Comparison of ENCODE assay signal across 15 mouse cellular contexts in genomic region chr17:29441562-29441961, GRCm38 (mm10). TPM values are rescaled to one million over a fixed set of nuclear protein-coding genes. Genes with fewer than 3 reads are reported as not detected.
DNase-seq lines count a peak whose midpoint lies in the region; ATAC-seq and TF ChIP-seq lines count a peak whose summit lies in the region.
"Had no signal": no experiment of that assay in that cellular context is flagged by ENCODE, and none has a peak within 500 bp of the region (broad histone marks: within the 10 kb centered on the region; RNA-seq: fewer than 3 reads in every experiment).

No protein-coding gene starts in this region.

- no peak for TF ChIP-seq POLR2A in small intestine, adult 2 months (IDR thresholded peaks at IDR 0.05; ENCODE audit: low read depth, low read length)

- no peak for TF ChIP-seq EP300 in lung, postnatal 0 days (IDR thresholded peaks at IDR 0.05)

- ATAC-seq in heart, embryonic 11.5 days (replicated peaks; ENCODE audit: insufficient number of reproducible peaks, low FRiP score, low TSS enrichment): no peak
- ATAC-seq in lung, postnatal 0 days: no peak
- ATAC-seq in intestine, postnatal 0 days: peak; percentile 54
- ATAC-seq: forebrain, embryonic 16.5 days had no signal

- no peaks in the 10 kb centered on the region for H3K36me3 ChIP-seq in heart, embryonic 11.5 days (ENCODE audit: control insufficient read depth, insufficient read depth, low read length)
- H3K36me3 ChIP-seq in lung, postnatal 0 days (ENCODE audit: insufficient read depth, low read length): no peaks in the 10 kb centered on the region
- no peaks in the 10 kb centered on the region for H3K36me3 ChIP-seq in intestine, postnatal 0 days (ENCODE audit: control insufficient read depth, insufficient read depth)
- no peaks in the 10 kb centered on the region for H3K36me3 ChIP-seq in small intestine, adult 2 months (ENCODE audit: control insufficient read depth, insufficient read depth, low read length)
- H3K36me3 ChIP-seq: neural tube, embryonic 15.5 days had no signal

- peaks cover 56% of the 10 kb centered on the region for H3K4me1 ChIP-seq in heart, embryonic 11.5 days (ENCODE audit: control insufficient read depth, insufficient read depth, low read length)
- peaks cover 11% of the 10 kb centered on the region; the same call in 1 of the 2 replicates for H3K4me1 ChIP-seq in lung, postnatal 0 days (ENCODE audit: insufficient read depth, low read depth, low read length)
- H3K4me1 ChIP-seq in intestine, postnatal 0 days (replicated peaks; ENCODE audit: control insufficient read depth, insufficient read depth, low read length): peaks cover 21% of the 10 kb centered on the region
- H3K4me1 ChIP-seq in small intestine, adult 2 months (ENCODE audit: control insufficient read depth, insufficient read depth, insufficient read length, low read length): peaks cover 49% of the 10 kb centered on the region

- peak overlapping the region; percentile 29; the same call in 1 of the 2 replicates for H3K9ac ChIP-seq in heart, embryonic 11.5 days (ENCODE audit: low read depth, low read length)
- no peak overlapping the region for H3K9ac ChIP-seq in lung, postnatal 0 days (replicated peaks; ENCODE audit: low read depth)
- no peak overlapping the region for H3K9ac ChIP-seq in intestine, postnatal 0 days (ENCODE audit: low read depth, low read length)
- H3K9ac ChIP-seq: hindbrain, embryonic 14.5 days; lung, embryonic 14.5 days; neural tube, embryonic 15.5 days had no signal

- intact Hi-C loops in heart, postnatal 25 days (cut with DNase I): no loop called here

- H3K27me3 ChIP-seq in heart, embryonic 11.5 days (ENCODE audit: control insufficient read depth, insufficient read depth, low read length): no peaks in the 10 kb centered on the region
- no peaks in the 10 kb centered on the region for H3K27me3 ChIP-seq in lung, postnatal 0 days (replicated peaks; ENCODE audit: insufficient read depth, low read length)
- no peaks in the 10 kb centered on the region for H3K27me3 ChIP-seq in intestine, postnatal 0 days (replicated peaks; ENCODE audit: control insufficient read depth, insufficient read depth, low read length)
- no peaks in the 10 kb centered on the region for H3K27me3 ChIP-seq in small intestine, adult 2 months (ENCODE audit: control insufficient read depth, insufficient read depth, low read length)
- H3K27me3 ChIP-seq: neural tube, embryonic 15.5 days had no signal

- no peak for DNase-seq in heart, postnatal 25 days (ENCODE audit: low spot score)
- no peak for DNase-seq in lung, postnatal 0 days (ENCODE audit: low spot score)
- no peak for DNase-seq in lung, postnatal 10 days
- no peak for DNase-seq in urinary bladder, postnatal 10 days (ENCODE audit: low spot score)
- DNase-seq in layer of hippocampus, postnatal 10 days (ENCODE audit: low spot score in 2 of 2): no peak
- DNase-seq: cerebellum, adult 11-12 months; gastrocnemius, postnatal 10 days; lung, embryonic 14.5 days; retina, postnatal 1 day had no signal

- no peak overlapping the region for H3K4me3 ChIP-seq in heart, embryonic 11.5 days (ENCODE audit: low read depth, low read length)
- H3K4me3 ChIP-seq in lung, postnatal 0 days (ENCODE audit: low read depth, low read length): no peak overlapping the region
- H3K4me3 ChIP-seq in intestine, postnatal 0 days (ENCODE audit: low read depth, low read length): no peak overlapping the region
- no peak overlapping the region for H3K4me3 ChIP-seq in small intestine, adult 2 months (ENCODE audit: low read depth, low read length)
- H3K4me3 ChIP-seq: neural tube, embryonic 15.5 days had no signal

- peak overlapping the region; percentile 91 for H3K27ac ChIP-seq in heart, embryonic 11.5 days (ENCODE audit: low read depth, low read length)
- peak overlapping the region; percentile 57; the same call in 1 of the 2 replicates for H3K27ac ChIP-seq in lung, postnatal 0 days (ENCODE audit: low read length)
- peak overlapping the region; percentile 86 for H3K27ac ChIP-seq in intestine, postnatal 0 days (ENCODE audit: low read depth, low read length)
- H3K27ac ChIP-seq in small intestine, adult 2 months (ENCODE audit: insufficient read depth, low read depth, low read length): peak overlapping the region; percentile 99
- H3K27ac ChIP-seq: hindbrain, embryonic 14.5 days; neural tube, embryonic 15.5 days had no signal

- no peak for TF ChIP-seq CTCF in lung, postnatal 0 days (IDR thresholded peaks at IDR 0.05)
- no peak for TF ChIP-seq CTCF in intestine, postnatal 0 days (IDR thresholded peaks at IDR 0.05; ENCODE audit: low read depth)
- TF ChIP-seq CTCF in small intestine, adult 2 months (IDR thresholded peaks at IDR 0.05; ENCODE audit: extremely low read depth, insufficient read length, insufficient replicate concordance, low read depth, low read length): no peak

- H3K4me2 ChIP-seq in heart, embryonic 11.5 days: no peak overlapping the region
- no peak overlapping the region for H3K4me2 ChIP-seq in lung, postnatal 0 days (replicated peaks; ENCODE audit: low read depth, low read length)
- H3K4me2 ChIP-seq in intestine, postnatal 0 days (replicated peaks; ENCODE audit: low read depth): peak overlapping the region; percentile 21; the same call in 1 of the 2 replicates
- H3K4me2 ChIP-seq: hindbrain, embryonic 14.5 days; lung, embryonic 14.5 days; neural tube, embryonic 15.5 days had no signal

- H3K9me3 ChIP-seq in heart, embryonic 11.5 days (replicated peaks; ENCODE audit: control insufficient read depth, low read length): no peaks in the 10 kb centered on the region
- H3K9me3 ChIP-seq in lung, postnatal 0 days (ENCODE audit: low read length): no peaks in the 10 kb centered on the region
- no peaks in the 10 kb centered on the region for H3K9me3 ChIP-seq in intestine, postnatal 0 days (ENCODE audit: control insufficient read depth)
- H3K9me3 ChIP-seq: neural tube, embryonic 15.5 days had no signal

- 58% methylated on average over 4 of the region's 4 CpGs for WGBS in heart, embryonic 11.5 days (ENCODE audit: insufficient replicate concordance)
- WGBS in lung, postnatal 0 days: 60% methylated on average over 4 of the region's 4 CpGs
- 37% methylated on average over 4 of the region's 4 CpGs for WGBS in intestine, postnatal 0 days
- 33% methylated on average over 4 of the region's 4 CpGs for WGBS in small intestine, adult 2 months

RNA-seq across cellular contexts. Expression of gene Pim1, which starts 49.0 kb away (rescaled TPM):
- polyA plus RNA-seq in heart, embryonic 11.5 days (2014; fragmentation: Nextera tagmentation; extraction: Ambion mirVana): 23.5 and 27.3 TPM in 2 replicates
- total RNA-seq in heart, postnatal 25 days (2021): 10 to 100 TPM; 22.1 to 32.7 TPM
- polyA plus RNA-seq in lung, postnatal 0 days (2015; fragmentation: Nextera tagmentation; extraction: Ambion mirVana): 30.0 and 49.5 TPM in 2 replicates
- polyA plus RNA-seq in intestine, postnatal 0 days (2015; fragmentation: Nextera tagmentation; extraction: Ambion mirVana): 16.8 and 18.9 TPM in 2 replicates
- polyA plus RNA-seq in small intestine, adult 2 months (2012; rRNA removed): 38.9 and 160 TPM in 2 replicates
- 1 to 10 TPM; 3.5 to 4.0 TPM for total RNA-seq in layer of hippocampus, postnatal 10 days (2021)
